In the genomic region with DNA sequence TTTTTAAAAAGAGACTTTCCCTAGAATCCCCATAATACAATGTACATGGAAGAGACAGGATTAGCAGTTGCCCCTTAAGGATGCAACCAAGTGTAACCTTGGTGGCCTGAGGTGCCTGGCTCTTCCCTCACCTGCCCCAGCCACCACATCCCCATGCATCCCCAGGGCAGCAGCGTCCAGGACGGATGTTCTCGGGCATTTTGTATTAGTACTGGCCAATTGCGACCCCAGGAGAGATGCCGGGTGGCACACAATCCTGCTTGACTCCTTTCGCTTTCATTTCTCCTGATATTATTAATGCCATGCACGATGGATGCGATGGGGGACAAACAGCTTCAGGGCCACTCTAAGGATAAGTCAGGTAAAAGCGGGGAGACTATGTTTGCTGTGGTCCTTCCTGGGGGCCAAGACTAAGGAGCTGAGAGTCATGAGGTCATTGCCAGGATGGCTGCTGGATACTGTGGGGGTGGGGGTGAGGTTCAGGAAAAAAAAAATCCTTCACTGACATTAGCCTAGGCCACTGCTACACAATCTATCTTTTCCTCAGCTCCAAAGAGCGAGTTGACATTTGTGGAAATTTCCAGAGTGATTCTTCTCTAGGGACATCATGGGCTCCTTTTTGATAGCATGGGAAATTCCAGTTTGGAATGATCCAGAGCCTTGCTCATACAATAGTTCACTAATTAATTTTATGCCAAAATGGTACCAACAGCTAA, we compare ENCODE assay signal across 14 mouse cellular contexts. TPM values are rescaled to one million over a fixed set of nuclear protein-coding genes. Genes with fewer than 3 reads are reported as not detected.
DNase-seq lines count a peak whose midpoint lies in the region; ATAC-seq and TF ChIP-seq lines count a peak whose summit lies in the region.
"Had no signal": no experiment of that assay in that cellular context is flagged by ENCODE, and none has a peak within 500 bp of the region (broad histone marks: within the 10 kb centered on the region; RNA-seq: fewer than 3 reads in every experiment).

No protein-coding gene starts in this region.

- H3K4me3 ChIP-seq in heart, adult 2 months: peak overlapping the region; percentile 58
- no peak overlapping the region for H3K4me3 ChIP-seq in heart, embryonic 10.5 days
- peak overlapping the region; percentile 29 for H3K4me3 ChIP-seq in kidney, embryonic 16.5 days (ENCODE audit: low read length)
- H3K4me3 ChIP-seq in lung, embryonic 16.5 days (ENCODE audit: low read length): peak overlapping the region; percentile 28
- peak overlapping the region; percentile 48 for H3K4me3 ChIP-seq in small intestine, adult 2 months (ENCODE audit: low read depth, low read length)
- H3K4me3 ChIP-seq: forebrain, embryonic 15.5 days had no signal

- no peak for TF ChIP-seq EP300 in heart, adult 2 months (IDR thresholded peaks at IDR 0.05; ENCODE audit: insufficient read depth, low read depth, low read length)

- intact Hi-C loops in heart, adult 2 months (cut with DNase I): no loop called here

- peaks cover 14% of the 10 kb centered on the region for H3K36me3 ChIP-seq in heart, adult 2 months (ENCODE audit: control insufficient read depth, insufficient read depth, low read length)
- no peaks in the 10 kb centered on the region for H3K36me3 ChIP-seq in heart, embryonic 10.5 days
- H3K36me3 ChIP-seq in kidney, embryonic 16.5 days (ENCODE audit: insufficient read depth, low read length): no peaks in the 10 kb centered on the region
- H3K36me3 ChIP-seq in lung, embryonic 16.5 days (ENCODE audit: control insufficient read depth, insufficient read depth, low read length): no peaks in the 10 kb centered on the region
- no peaks in the 10 kb centered on the region for H3K36me3 ChIP-seq in small intestine, adult 2 months (ENCODE audit: control insufficient read depth, insufficient read depth, low read length)
- H3K36me3 ChIP-seq: forebrain, embryonic 15.5 days; midbrain, embryonic 15.5 days had no signal

- 56% methylated on average over 10 of the region's 10 CpGs for WGBS in heart, adult 2 months
- 87% methylated on average over 10 of the region's 10 CpGs for WGBS in heart, embryonic 10.5 days
- 82% methylated on average over 10 of the region's 10 CpGs for WGBS in kidney, embryonic 16.5 days
- 83% methylated on average over 10 of the region's 10 CpGs for WGBS in lung, embryonic 16.5 days
- WGBS in small intestine, adult 2 months: 78% methylated on average over 10 of the region's 10 CpGs

- DNase-seq in heart, adult 2 months: peak in 1 of 2 experiments; percentile 47
- no peak for DNase-seq in heart, embryonic 10.5 days (ENCODE audit: low spot score)
- no peak for DNase-seq in kidney, postnatal 14 days
- DNase-seq in lung, postnatal 4 days: no peak
- no peak for DNase-seq in gastrocnemius, adult 8-10 months (ENCODE audit: low spot score in 2 of 2)
- DNase-seq: adrenal gland, postnatal 25 days; gastrocnemius, postnatal 10 days; thymus, postnatal 14 days had no signal

- TF ChIP-seq CTCF in heart, adult 2 months (IDR thresholded peaks at IDR 0.05): no peak
- TF ChIP-seq CTCF in small intestine, adult 2 months (IDR thresholded peaks at IDR 0.05; ENCODE audit: extremely low read depth, insufficient read length, insufficient replicate concordance, low read depth, low read length): no peak

- TF ChIP-seq POLR2A in heart, adult 2 months (IDR thresholded peaks at IDR 0.05; ENCODE audit: insufficient read depth, low read depth, low read length): peak; percentile 28; the same call in 1 of the 2 replicates
- TF ChIP-seq POLR2A in small intestine, adult 2 months (IDR thresholded peaks at IDR 0.05; ENCODE audit: low read depth, low read length): no peak

- H3K4me2 ChIP-seq in kidney, embryonic 16.5 days (replicated peaks; ENCODE audit: low read depth, low read length): peak overlapping the region; percentile 31
- H3K4me2 ChIP-seq in lung, embryonic 16.5 days (ENCODE audit: low read depth, low read length): peak overlapping the region; percentile 25
- H3K4me2 ChIP-seq: forebrain, embryonic 15.5 days; midbrain, embryonic 15.5 days had no signal

- no peaks in the 10 kb centered on the region for H3K9me3 ChIP-seq in heart, embryonic 10.5 days
- H3K9me3 ChIP-seq in kidney, embryonic 16.5 days (ENCODE audit: low read length): no peaks in the 10 kb centered on the region
- no peaks in the 10 kb centered on the region for H3K9me3 ChIP-seq in lung, embryonic 16.5 days (ENCODE audit: control insufficient read depth, low read length)
- H3K9me3 ChIP-seq: forebrain, embryonic 15.5 days; midbrain, embryonic 15.5 days had no signal

- peak overlapping the region; percentile 92 for H3K27ac ChIP-seq in heart, adult 2 months
- H3K27ac ChIP-seq in heart, embryonic 10.5 days: no peak overlapping the region
- no peak overlapping the region for H3K27ac ChIP-seq in kidney, embryonic 16.5 days (ENCODE audit: low read length)
- H3K27ac ChIP-seq in lung, embryonic 16.5 days (ENCODE audit: low read length): no peak overlapping the region
- 0 out of 2 replicates have a peak overlapping the region, but pooled peaks have one; percentile 6 for H3K27ac ChIP-seq in small intestine, adult 2 months (ENCODE audit: insufficient read depth, low read depth, low read length)
- H3K27ac ChIP-seq: forebrain, embryonic 15.5 days; macrophage; midbrain, embryonic 15.5 days had no signal

- H3K4me1 ChIP-seq in heart, adult 2 months (ENCODE audit: control insufficient read depth, insufficient read depth, low read length): peaks cover 33% of the 10 kb centered on the region
- H3K4me1 ChIP-seq in heart, embryonic 10.5 days: peaks cover 24% of the 10 kb centered on the region
- H3K4me1 ChIP-seq in kidney, embryonic 16.5 days (ENCODE audit: insufficient read depth, low read length): peaks cover 22% of the 10 kb centered on the region
- peaks cover 5% of the 10 kb centered on the region; the same call in 1 of the 2 replicates for H3K4me1 ChIP-seq in lung, embryonic 16.5 days (replicated peaks; ENCODE audit: control insufficient read depth, insufficient read depth, low read length)
- H3K4me1 ChIP-seq in small intestine, adult 2 months (ENCODE audit: control insufficient read depth, insufficient read depth, insufficient read length, low read length): no peaks in the 10 kb centered on the region; the same call in none of the 2 replicates
- H3K4me1 ChIP-seq: forebrain, embryonic 15.5 days had no signal

- ATAC-seq in kidney, embryonic 16.5 days (ENCODE audit: low FRiP score, low TSS enrichment): no peak
- no peak for ATAC-seq in lung, embryonic 16.5 days (ENCODE audit: low read depth)
- ATAC-seq: forebrain, embryonic 15.5 days; midbrain, embryonic 15.5 days had no signal

- H3K79me2 ChIP-seq in heart, adult 2 months (replicated peaks; ENCODE audit: control insufficient read depth, insufficient read depth, low read length): no peaks in the 10 kb centered on the region

- peak overlapping the region; percentile 86 for H3K9ac ChIP-seq in heart, adult 2 months (ENCODE audit: low read depth, low read length)
- no peak overlapping the region for H3K9ac ChIP-seq in kidney, embryonic 16.5 days (replicated peaks; ENCODE audit: low read length)
- no peak overlapping the region for H3K9ac ChIP-seq in lung, embryonic 16.5 days (ENCODE audit: low read length)
- H3K9ac ChIP-seq: forebrain, embryonic 15.5 days; midbrain, embryonic 15.5 days had no signal

- no peaks in the 10 kb centered on the region for H3K27me3 ChIP-seq in heart, adult 2 months (ENCODE audit: control insufficient read depth, insufficient read depth, low read length)
- no peaks in the 10 kb centered on the region for H3K27me3 ChIP-seq in heart, embryonic 10.5 days (ENCODE audit: insufficient read depth, poor library complexity, severe bottlenecking)
- H3K27me3 ChIP-seq in kidney, embryonic 16.5 days (ENCODE audit: insufficient read depth, low read length): no peaks in the 10 kb centered on the region
- no peaks in the 10 kb centered on the region for H3K27me3 ChIP-seq in lung, embryonic 16.5 days (ENCODE audit: control insufficient read depth, insufficient read depth, low read depth, low read length)
- no peaks in the 10 kb centered on the region for H3K27me3 ChIP-seq in small intestine, adult 2 months (ENCODE audit: control insufficient read depth, insufficient read depth, low read length)
- H3K27me3 ChIP-seq: forebrain, embryonic 15.5 days; midbrain, embryonic 15.5 days had no signal

RNA-seq across cellular contexts. Expression of a gene that starts 1.7 kb away (rescaled TPM):
- 10 to 100 TPM in 1 of 2 experiments, 1 to 10 TPM in 1; 9.7 to 14.4 TPM for total RNA-seq in heart, adult 2 months (2021)
- polyA plus RNA-seq in heart, adult 2 months (2012; rRNA removed): 5.0 and 7.8 TPM in 2 replicates
- 0.10 and 0.14 TPM in 2 replicates for polyA plus RNA-seq in heart, embryonic 10.5 days (2016; fragmentation: Nextera tagmentation; extraction: Ambion mirVana)
- polyA plus RNA-seq in kidney, embryonic 16.5 days (2015; fragmentation: Nextera tagmentation; extraction: Ambion mirVana): 0.96 and 1.1 TPM in 2 replicates
- 1.1 TPM in 2 replicates for polyA plus RNA-seq in lung, embryonic 16.5 days (2015; fragmentation: Nextera tagmentation; extraction: Ambion mirVana)
- polyA plus RNA-seq in small intestine, adult 2 months (2012; rRNA removed): 1.2 and 2.0 TPM in 2 replicates
- total RNA-seq in gastrocnemius, adult 8-10 months (2022): 1 to 10 TPM; 2.2 to 3.6 (median 2.8) TPM

Comparison
In these comparisons a context has a peak if more than half of its experiments do, and no peak if none do; other contexts are left out.
1. H3K27ac ChIP-seq: peak in heart, adult 2 months (single experiment) and small intestine, adult 2 months (single experiment); none in heart, embryonic 10.5 days (single experiment), kidney, embryonic 16.5 days (single experiment) and lung, embryonic 16.5 days (single experiment).